Mouse (Mus musculus) limb, embryonic 15.5 days (tissue): ENCODE results near the gene Il1rl1. TPM values are rescaled to one million over a fixed set of nuclear protein-coding genes. Genes with fewer than 3 reads are reported as not detected.

ENCODE experiments used
- ATAC-seq: fragments of 200-750 bp; cut with Nextera tagmentation; 2 replicates; pipeline ENCODE4 v1.8.0; 2017; ENCODE audit warnings: low read depth, moderate TSS enrichment; ENCODE audit not compliant: insufficient number of reproducible peaks, low FRiP score, low TSS enrichment
- H3K27ac ChIP-seq: fragments of 300-500 bp; sonication (generic); 2 replicates; pipeline ENCODE4 v1.5.1; 2015; ENCODE audit warnings: moderate library complexity, mild to moderate bottlenecking, inconsistent platforms
- H3K27me3 ChIP-seq: fragments of 300-500 bp; sonication (generic); 2 replicates; pipeline ENCODE4 v1.6.1; 2015; ENCODE audit warnings: inconsistent platforms
- H3K36me3 ChIP-seq: fragments of 300-500 bp; sonication (generic); 2 replicates; pipeline ENCODE4 v1.6.1; 2015; ENCODE audit warnings: inconsistent platforms
- H3K4me1 ChIP-seq: fragments of 300-500 bp; sonication (generic); 2 replicates; pipeline ENCODE4 v1.6.1; 2015; ENCODE audit warnings: inconsistent platforms
- H3K4me2 ChIP-seq: fragments of 300-500 bp; sonication (generic); 2 replicates; pipeline ENCODE4 v1.6.1; 2015; ENCODE audit warnings: mild to moderate bottlenecking, inconsistent platforms
- H3K4me3 ChIP-seq: fragments of 300-500 bp; sonication (generic); 2 replicates; pipeline ENCODE4 v1.5.1; 2015; ENCODE audit warnings: mild to moderate bottlenecking, inconsistent platforms
- H3K9ac ChIP-seq: fragments of 300-500 bp; sonication (generic); 2 replicates; pipeline ENCODE4 v1.6.1; 2015; ENCODE audit warnings: inconsistent platforms
- H3K9me3 ChIP-seq: fragments of 300-500 bp; sonication (generic); 2 replicates; pipeline ENCODE4 v1.6.1; 2016; ENCODE audit warnings: inconsistent platforms
- WGBS: fragments of 180-500 bp; shearing (Covaris S2); methylation state at CpG from one replicate; pipeline ENCODE4 v1.1.7; 2015; 5-methylcytosine and 5-hydroxymethylcytosine counted together
- polyA plus RNA-seq: library from polyadenylated mRNA; unstranded; fragments of >200 nt; fragmentation: Nextera tagmentation; extraction: Ambion mirVana; gene quantifications from 2 replicates; pipeline ENCODE4 v1.2.1, GENCODE M21; 2015

Gene Il1rl1
- polyA plus RNA-seq, 1 experiment from 2014 or later, result 6.9 TPM

DNA sequence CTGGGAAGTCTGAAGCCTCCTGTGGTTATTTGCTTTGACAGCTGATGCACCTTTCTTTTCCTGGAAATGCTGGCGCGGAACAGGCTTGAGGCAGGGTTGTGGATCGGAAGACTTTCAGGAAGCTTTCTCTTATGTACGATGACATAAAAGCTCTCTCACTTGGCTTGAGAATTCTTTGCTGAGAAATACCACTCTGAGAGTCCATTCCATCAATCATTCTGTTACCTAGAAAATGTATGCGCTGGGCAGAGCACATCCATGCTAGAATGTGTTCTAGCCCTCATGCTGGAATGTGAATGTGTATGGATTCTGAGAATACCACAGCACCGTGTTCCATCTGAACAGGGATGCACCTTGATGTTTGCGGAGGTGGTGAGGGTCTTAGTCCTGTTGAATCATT lies 15.1 kb upstream of the Il1rl1 start:
- Histone ChIP-seq H3K4me2 (no peak overlapping the region), H3K27ac (no peak overlapping the region), H3K27me3 (no peaks in the 10 kb centered on the region), H3K4me3 (no peak overlapping the region), H3K4me1 (no peaks in the 10 kb centered on the region), H3K36me3 (no peaks in the 10 kb centered on the region), H3K9ac (no peak overlapping the region), H3K9me3 (no peaks in the 10 kb centered on the region)
- WGBS, result 87% methylated on average over 7 of the region's 7 CpGs
- ATAC-seq, result no peak

DNA sequence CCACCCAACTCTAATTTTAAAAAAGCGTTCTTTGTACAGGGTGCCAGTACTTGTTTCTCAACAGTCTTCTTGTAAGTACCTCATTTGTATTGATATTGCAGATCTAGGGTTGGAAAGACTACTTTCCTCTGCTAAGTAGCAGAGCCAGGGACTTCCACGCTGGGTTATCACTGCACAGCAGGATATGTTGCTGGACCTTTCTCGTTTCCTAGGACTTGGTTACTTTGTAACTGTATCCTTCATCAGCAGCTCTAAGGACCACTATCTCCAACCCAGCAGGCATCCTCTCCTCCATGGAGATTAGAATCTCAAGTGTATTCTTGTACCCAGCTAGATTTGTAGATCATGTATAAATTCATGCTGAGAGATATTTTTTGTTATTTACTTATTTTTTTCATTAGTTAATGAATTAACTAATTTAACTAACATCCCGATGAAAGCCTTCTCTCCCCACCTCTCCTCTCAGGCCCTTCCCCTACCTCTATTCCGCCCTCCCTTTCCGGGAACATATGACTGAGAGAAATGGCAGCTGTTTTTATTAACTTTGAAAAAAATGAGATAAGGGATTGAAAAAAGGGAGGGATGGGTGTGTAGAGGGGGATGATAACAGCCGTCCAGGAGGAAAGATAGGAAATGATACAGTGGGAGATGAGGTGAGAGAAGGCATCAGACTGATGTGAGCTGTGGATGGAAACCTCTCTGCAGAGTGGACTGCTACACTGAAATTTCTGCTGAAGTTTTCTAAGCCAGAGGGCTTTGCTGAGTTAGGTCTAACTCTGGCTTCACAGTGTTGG lies 14.3 kb upstream of the Il1rl1 start:
- WGBS, result 72% methylated on average over 7 of the region's 7 CpGs
- Histone ChIP-seq H3K27me3 (no peaks in the 10 kb centered on the region), H3K4me1 (no peaks in the 10 kb centered on the region), H3K36me3 (no peaks in the 10 kb centered on the region), H3K9me3 (no peaks in the 10 kb centered on the region), H3K4me3 (no peak overlapping the region), H3K9ac (no peak overlapping the region), H3K27ac (no peak overlapping the region), H3K4me2 (no peak overlapping the region)
- no peak for ATAC-seq

- 90% methylated on average over 2 of the region's 2 CpGs for WGBS
- no peak for ATAC-seq
- Histone ChIP-seq H3K36me3 (no peaks in the 10 kb centered on the region), H3K4me2 (no peak overlapping the region), H3K9me3 (no peaks in the 10 kb centered on the region), H3K4me1 (no peaks in the 10 kb centered on the region), H3K9ac (no peak overlapping the region), H3K4me3 (no peak overlapping the region), H3K27me3 (no peaks in the 10 kb centered on the region), H3K27ac (no peak overlapping the region)
These were observed 12.3 kb upstream of the Il1rl1 start for GRCm38 (mm10) chr1:40417034-40417433.

DNA sequence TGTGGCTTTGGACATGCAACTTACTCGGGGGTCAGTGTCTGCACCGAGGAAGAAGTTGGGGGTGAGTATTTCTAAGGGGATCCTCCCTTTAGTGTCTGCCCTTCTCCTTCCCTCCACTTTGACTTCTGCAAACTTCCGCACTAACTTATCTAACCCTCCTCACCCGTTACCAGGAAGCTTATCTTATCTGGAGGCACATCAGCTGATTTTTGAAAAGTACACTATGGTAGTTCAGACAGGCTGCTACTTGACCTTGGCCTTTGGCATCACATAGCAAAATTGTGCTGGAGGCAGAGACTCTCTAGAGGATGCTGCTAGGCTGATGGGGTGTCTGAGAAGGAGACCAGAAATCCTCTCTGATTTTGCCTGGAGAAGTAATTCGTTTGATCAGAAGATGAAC lies 10.9 kb upstream of the Il1rl1 start:
- H3K4me2 ChIP-seq, result no peak overlapping the region
- H3K36me3 ChIP-seq, result no peaks in the 10 kb centered on the region
- H3K27me3 ChIP-seq, result no peaks in the 10 kb centered on the region
- no peaks in the 10 kb centered on the region for H3K4me1 ChIP-seq
- ATAC-seq, result no peak
- no peaks in the 10 kb centered on the region for H3K9me3 ChIP-seq
- 69% methylated on average over 5 of the region's 5 CpGs for WGBS
- no peak overlapping the region for H3K4me3 ChIP-seq
- no peak overlapping the region for H3K27ac ChIP-seq
- H3K9ac ChIP-seq, result no peak overlapping the region

DNA sequence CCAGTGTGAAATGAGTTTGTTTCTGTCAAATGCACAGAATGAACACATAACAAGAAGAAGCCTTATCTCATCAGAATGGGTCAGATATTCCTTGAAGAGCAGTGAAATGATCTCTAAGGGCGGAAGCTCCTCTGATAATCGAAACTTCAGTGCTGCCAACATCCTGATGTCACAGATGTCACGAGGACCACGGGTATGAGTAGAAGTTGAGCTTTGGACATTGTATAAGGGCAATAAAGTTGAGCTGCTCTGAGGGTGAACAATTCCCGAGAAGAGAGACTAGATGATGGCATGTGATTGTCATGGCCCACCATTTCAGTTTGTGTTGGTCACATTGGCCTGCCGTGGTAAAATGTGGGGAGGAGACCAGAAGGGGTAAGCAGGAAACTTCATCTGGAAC lies 5.5 kb upstream of the Il1rl1 start:
- 86% methylated on average over 6 of the region's 6 CpGs for whole genome bisulfite sequencing
- H3K27ac ChIP-seq, result no peak overlapping the region
- no peaks in the 10 kb centered on the region for H3K9me3 ChIP-seq
- H3K9ac ChIP-seq, result no peak overlapping the region
- no peaks in the 10 kb centered on the region for H3K4me1 ChIP-seq
- ATAC-seq, result no peak
- H3K4me2 ChIP-seq, result no peak overlapping the region
- H3K36me3 ChIP-seq, result no peaks in the 10 kb centered on the region
- H3K4me3 ChIP-seq, result no peak overlapping the region
- no peaks in the 10 kb centered on the region for H3K27me3 ChIP-seq

- Histone ChIP-seq H3K4me2 (no peak overlapping the region), H3K27ac (no peak overlapping the region), H3K27me3 (no peaks in the 10 kb centered on the region), H3K9me3 (no peaks in the 10 kb centered on the region), H3K36me3 (no peaks in the 10 kb centered on the region), H3K4me1 (no peaks in the 10 kb centered on the region), H3K4me3 (no peak overlapping the region), H3K9ac (no peak overlapping the region)
- no peak for ATAC-seq
- WGBS, result 89% methylated on average over 9 of the region's 9 CpGs
These were observed 2.1 kb upstream of the Il1rl1 start for GRCm38 (mm10) chr1:40427270-40427669.

DNA sequence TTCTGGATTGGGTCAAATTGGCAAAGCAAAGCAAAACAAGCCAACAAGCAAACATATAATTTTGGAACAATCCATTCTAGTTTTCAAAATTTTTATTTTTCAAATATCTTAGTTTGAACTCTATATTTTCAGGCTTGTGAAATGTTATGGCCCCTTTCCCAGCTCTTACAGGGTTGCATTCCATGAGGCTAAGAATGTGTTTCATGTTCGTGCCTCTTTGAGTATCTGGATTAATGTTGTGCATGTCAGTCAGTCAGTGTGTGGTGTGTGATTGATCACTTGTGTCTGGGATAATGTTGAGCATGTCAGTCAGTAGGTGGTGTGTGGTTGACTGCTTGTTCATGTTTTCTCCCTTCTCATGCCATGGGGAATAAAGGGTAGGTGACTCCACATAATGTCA lies 1.5 kb upstream of the Il1rl1 start:
- Histone ChIP-seq H3K27me3 (no peaks in the 10 kb centered on the region), H3K27ac (no peak overlapping the region), H3K4me1 (no peaks in the 10 kb centered on the region), H3K36me3 (no peaks in the 10 kb centered on the region), H3K4me2 (no peak overlapping the region), H3K9me3 (no peaks in the 10 kb centered on the region), H3K9ac (no peak overlapping the region), H3K4me3 (no peak overlapping the region)
- WGBS, result 53% methylated on average over 1 of the region's 1 CpGs
- no peak for ATAC-seq

GRCm38 (mm10) chr1:40430143-40430834 lies 919 bp downstream of the Il1rl1 start:
- Histone ChIP-seq H3K27ac (no peak overlapping the region), H3K9me3 (no peaks in the 10 kb centered on the region), H3K27me3 (no peaks in the 10 kb centered on the region), H3K4me3 (no peak overlapping the region), H3K4me2 (no peak overlapping the region), H3K9ac (no peak overlapping the region), H3K36me3 (no peaks in the 10 kb centered on the region), H3K4me1 (no peaks in the 10 kb centered on the region)
- ATAC-seq, result no peak
- WGBS, result 74% methylated on average over 4 of the region's 4 CpGs

- Histone ChIP-seq H3K27ac (no peak overlapping the region), H3K27me3 (no peaks in the 10 kb centered on the region), H3K36me3 (no peaks in the 10 kb centered on the region), H3K9me3 (no peaks in the 10 kb centered on the region), H3K9ac (no peak overlapping the region), H3K4me1 (no peaks in the 10 kb centered on the region), H3K4me2 (no peak overlapping the region), H3K4me3 (no peak overlapping the region)
- no peak for ATAC-seq
- 77% methylated on average over 2 of the region's 2 CpGs for WGBS
These were observed 2.8 kb downstream of the Il1rl1 start for GRCm38 (mm10) chr1:40432169-40432568.

DNA sequence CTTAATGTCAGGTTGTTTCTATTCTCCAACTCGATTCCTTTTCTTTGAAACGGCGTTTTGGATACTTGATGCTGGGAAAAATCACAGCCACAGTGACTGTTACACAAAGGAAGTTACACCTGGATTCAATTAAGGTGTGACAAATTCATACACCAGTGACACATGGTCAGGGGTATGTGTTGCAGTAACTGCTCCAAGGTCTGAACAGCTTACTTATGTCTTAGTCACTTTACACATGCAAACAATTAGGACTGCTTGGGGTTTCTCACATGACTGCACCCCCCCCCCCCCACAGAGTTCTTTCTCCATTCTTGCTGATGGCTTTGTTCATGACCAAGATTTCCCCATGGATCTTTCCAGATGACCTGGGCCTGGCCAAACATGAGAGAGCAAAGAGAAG lies 6.6 kb downstream of the Il1rl1 start:
- Histone ChIP-seq H3K27ac (no peak overlapping the region), H3K4me1 (0 out of 2 replicates have a peak, but pooled peaks cover 2% of the 10 kb centered on the region), H3K9ac (no peak overlapping the region), H3K4me2 (no peak overlapping the region), H3K4me3 (no peak overlapping the region), H3K27me3 (no peaks in the 10 kb centered on the region), H3K36me3 (no peaks in the 10 kb centered on the region), H3K9me3 (no peaks in the 10 kb centered on the region)
- no peak for ATAC-seq
- 43% methylated on average over 3 of the region's 3 CpGs for WGBS

GRCm38 (mm10) chr1:40437340-40437739 lies 8.0 kb downstream of the Il1rl1 start:
- ATAC-seq, result no peak
- Histone ChIP-seq H3K36me3 (no peaks in the 10 kb centered on the region), H3K27ac (no peak overlapping the region), H3K4me3 (no peak overlapping the region), H3K9me3 (no peaks in the 10 kb centered on the region), H3K27me3 (no peaks in the 10 kb centered on the region), H3K4me2 (no peak overlapping the region), H3K4me1 (0 out of 2 replicates have a peak, but pooled peaks cover 2% of the 10 kb centered on the region), H3K9ac (no peak overlapping the region)
- 90% methylated on average over 2 of the region's 2 CpGs for WGBS

- Histone ChIP-seq H3K4me3 (no peak overlapping the region), H3K27ac (no peak overlapping the region), H3K4me1 (0 out of 2 replicates have a peak, but pooled peaks cover 2% of the 10 kb centered on the region), H3K27me3 (no peaks in the 10 kb centered on the region), H3K9me3 (no peaks in the 10 kb centered on the region), H3K4me2 (no peak overlapping the region), H3K36me3 (no peaks in the 10 kb centered on the region), H3K9ac (no peak overlapping the region)
- 46% methylated on average over 8 of the region's 8 CpGs for WGBS
- ATAC-seq, result no peak
These were observed 10.1 kb downstream of the Il1rl1 start for GRCm38 (mm10) chr1:40439504-40439903.
